Mouse (Mus musculus) CH12.LX (cell line): ENCODE measurements around the gene Serpina1f.

ENCODE experiments used
- BHLHE40 ChIP-seq: IDR thresholded peaks from 2 replicates; pipeline ENCODE4 v1.6.1; 2011; ENCODE audit warnings: mild to moderate bottlenecking, low read depth, low read length, improper control_type of control experiment
- EP300 ChIP-seq: IDR thresholded peaks from 2 replicates; pipeline ENCODE4 v1.6.1; 2011; ENCODE audit warnings: low read length, improper control_type of control experiment
- IRF4 ChIP-seq: IDR thresholded peaks from 2 replicates; pipeline ENCODE4 v1.6.1; 2014; ENCODE audit warnings: low read depth, mild to moderate bottlenecking, inconsistent platforms, low read length, improper control_type of control experiment
- MAZ ChIP-seq: IDR thresholded peaks from 2 replicates; pipeline ENCODE4 v1.6.1; 2012; ENCODE audit warnings: low read depth, mild to moderate bottlenecking, inconsistent platforms, low read length, improper control_type of control experiment, moderate library complexity
- NRF1 ChIP-seq: IDR thresholded peaks from 2 replicates; pipeline ENCODE4 v1.6.1; 2014; ENCODE audit warnings: low read depth, mild to moderate bottlenecking, inconsistent platforms, low read length, improper control_type of control experiment, moderate library complexity

- TF ChIP-seq IRF4 = no peak
- TF ChIP-seq EP300 = no peak
- no peak for TF ChIP-seq BHLHE40
- TF ChIP-seq MAZ = no peak
- no peak for TF ChIP-seq NRF1
These were observed 4.9 kb upstream of the Serpina1f start for GRCm38 (mm10) chr12:103700144-103700750.
